Mouse (Mus musculus): ENCODE measurements around the gene Mid2. TPM values are rescaled to one million over a fixed set of nuclear protein-coding genes. Genes with fewer than 3 reads are reported as not detected.
"Not testable (repeated sequence)": the region's sequence is repeated elsewhere in the genome, so short reads cannot be mapped to it uniquely, and the experiment has no call there.

Gene Mid2
- 3.5 and 5.6 TPM in 2 replicates for polyA plus RNA-seq (2016; fragmentation: Nextera tagmentation; extraction: Ambion mirVana)

- peak within 1 kb of the TSS; percentile 66 for H3K4me2 ChIP-seq (replicated peaks)
- peaks cover 16% of the 10 kb centered on the region for H3K27me3 ChIP-seq (replicated peaks)
Observed at GRCm38 (mm10) chrX:140664479-140665241, at the start of gene Mid2. Mid2 (plus strand) TSS chrX:140664599.

GRCm38 (mm10) chrX:140624875-140625594 lies 39.4 kb upstream of the Mid2 start:
- no peaks in the 10 kb centered on the region for H3K36me3 ChIP-seq
- no peak overlapping the region for H3K4me2 ChIP-seq (replicated peaks)
- H3K9me3 ChIP-seq, result no peaks in the 10 kb centered on the region
- no peak overlapping the region for H3K4me3 ChIP-seq
- no peak overlapping the region for H3K9ac ChIP-seq
- no peaks in the 10 kb centered on the region for H3K4me1 ChIP-seq
- H3K27ac ChIP-seq, result no peak overlapping the region
- no peak for ATAC-seq (ENCODE audit: low FRiP score, low read depth)
- no peaks in the 10 kb centered on the region for H3K27me3 ChIP-seq (replicated peaks)
- WGBS, result 69% methylated on average over 12 of the region's 12 CpGs

More at GRCm38 (mm10) chrX:140664479-140665241, at the start of gene Mid2:
- Histone ChIP-seq H3K9ac (peak within 1 kb of the TSS; percentile 65), H3K9me3 (no peaks in the 10 kb centered on the region), H3K4me3 (peak within 1 kb of the TSS; percentile 51), H3K4me1 (no peaks in the 10 kb centered on the region), H3K36me3 (no peaks in the 10 kb centered on the region), H3K27ac (no peak within 1 kb of the TSS)
- 15% methylated on average over 57 of the region's 68 CpGs for WGBS
- ATAC-seq (ENCODE audit: low FRiP score, low read depth), result peak; percentile 69

- H3K4me2 ChIP-seq (replicated peaks), result no peak overlapping the region
- no peak overlapping the region for H3K27ac ChIP-seq
- WGBS, result 83% methylated on average over 5 of the region's 5 CpGs
- no peaks in the 10 kb centered on the region for H3K9me3 ChIP-seq
- H3K4me3 ChIP-seq, result no peak overlapping the region
- H3K9ac ChIP-seq, result no peak overlapping the region
- no peaks in the 10 kb centered on the region for H3K36me3 ChIP-seq
- no peaks in the 10 kb centered on the region for H3K27me3 ChIP-seq (replicated peaks)
- no peak for ATAC-seq (ENCODE audit: low FRiP score, low read depth)
- no peaks in the 10 kb centered on the region for H3K4me1 ChIP-seq
Observed at GRCm38 (mm10) chrX:140638028-140638427, 26.4 kb upstream of the Mid2 start.

GRCm38 (mm10) chrX:140639592-140639991 lies 24.8 kb upstream of the Mid2 start:
- no peak overlapping the region for H3K4me3 ChIP-seq
- H3K4me1 ChIP-seq, result no peaks in the 10 kb centered on the region
- no peak for ATAC-seq (ENCODE audit: low FRiP score, low read depth)
- no peak overlapping the region for H3K4me2 ChIP-seq (replicated peaks)
- no peaks in the 10 kb centered on the region for H3K36me3 ChIP-seq
- H3K27ac ChIP-seq, result no peak overlapping the region
- H3K9ac ChIP-seq, result no peak overlapping the region
- no peaks in the 10 kb centered on the region for H3K9me3 ChIP-seq
- H3K27me3 ChIP-seq (replicated peaks), result no peaks in the 10 kb centered on the region
- 69% methylated on average over 2 of the region's 2 CpGs for WGBS

DNA sequence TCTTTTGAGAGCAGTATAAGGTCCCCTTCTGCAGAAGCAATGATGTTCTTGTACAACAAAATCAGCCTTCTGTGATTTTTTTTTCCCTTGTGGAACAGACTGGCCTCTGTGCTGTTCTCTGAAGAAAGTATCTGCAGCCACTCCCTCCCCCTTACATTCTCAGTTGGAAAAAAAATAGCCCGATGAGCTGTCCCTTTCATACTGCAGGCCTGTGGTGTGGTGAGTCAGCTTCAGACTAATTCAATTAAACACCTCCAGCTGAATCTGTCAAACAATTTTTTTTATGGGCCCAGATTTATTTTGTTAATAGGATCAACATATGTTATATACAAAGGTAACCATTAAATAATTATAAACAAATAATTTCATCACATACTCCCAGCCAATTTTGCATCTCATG lies 3.7 kb upstream of the Mid2 start:
- 21% methylated on average over 1 of the region's 1 CpGs for WGBS
- ATAC-seq (ENCODE audit: low FRiP score, low read depth), result no peak
- Histone ChIP-seq H3K36me3 (no peaks in the 10 kb centered on the region), H3K9ac (no peak overlapping the region), H3K27me3 (replicated peaks) (peaks cover 16% of the 10 kb centered on the region), H3K4me2 (replicated peaks) (no peak overlapping the region), H3K4me3 (no peak overlapping the region), H3K9me3 (no peaks in the 10 kb centered on the region), H3K4me1 (no peaks in the 10 kb centered on the region), H3K27ac (no peak overlapping the region)

DNA sequence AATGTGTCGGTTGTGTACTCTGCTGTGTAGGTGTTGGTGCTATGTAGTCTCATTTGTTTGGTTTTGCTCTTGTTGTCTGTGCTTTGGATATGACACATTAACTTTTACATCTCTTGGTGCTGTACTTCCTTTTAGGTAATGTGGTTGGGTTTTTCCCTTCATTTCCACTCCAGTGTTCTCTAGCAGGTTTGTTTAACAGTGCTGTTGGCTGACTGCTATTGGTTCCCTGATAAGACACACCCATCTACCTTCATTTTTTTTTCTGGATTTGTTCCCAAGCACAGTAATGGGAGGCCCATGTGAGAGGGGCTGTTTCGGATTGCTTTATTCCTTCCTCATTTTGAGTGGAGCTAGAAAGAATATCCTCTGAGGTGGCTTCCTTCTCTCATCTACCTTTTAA lies 883 bp upstream of the Mid2 start:
- Histone ChIP-seq H3K9me3 (no peaks in the 10 kb centered on the region), H3K27me3 (replicated peaks) (peaks cover 16% of the 10 kb centered on the region), H3K27ac (no peak overlapping the region), H3K4me1 (no peaks in the 10 kb centered on the region), H3K9ac (no peak overlapping the region), H3K36me3 (no peaks in the 10 kb centered on the region), H3K4me3 (no peak overlapping the region), H3K4me2 (replicated peaks) (no peak overlapping the region)
- 83% methylated on average over 2 of the region's 2 CpGs for WGBS
- ATAC-seq (ENCODE audit: low FRiP score, low read depth), result no peak

GRCm38 (mm10) chrX:140665242-140665810 lies 927 bp downstream of the Mid2 start:
- Histone ChIP-seq H3K27me3 (replicated peaks) (peaks cover 16% of the 10 kb centered on the region), H3K4me1 (no peaks in the 10 kb centered on the region), H3K4me2 (replicated peaks) (peak overlapping the region; percentile 66), H3K4me3 (peak overlapping the region; percentile 51), H3K9me3 (no peaks in the 10 kb centered on the region), H3K27ac (no peak overlapping the region), H3K9ac (peak overlapping the region; percentile 65), H3K36me3 (no peaks in the 10 kb centered on the region)
- WGBS, result 20% methylated on average over 37 of the region's 47 CpGs
- peak; percentile 65 for ATAC-seq (ENCODE audit: low FRiP score, low read depth)

DNA sequence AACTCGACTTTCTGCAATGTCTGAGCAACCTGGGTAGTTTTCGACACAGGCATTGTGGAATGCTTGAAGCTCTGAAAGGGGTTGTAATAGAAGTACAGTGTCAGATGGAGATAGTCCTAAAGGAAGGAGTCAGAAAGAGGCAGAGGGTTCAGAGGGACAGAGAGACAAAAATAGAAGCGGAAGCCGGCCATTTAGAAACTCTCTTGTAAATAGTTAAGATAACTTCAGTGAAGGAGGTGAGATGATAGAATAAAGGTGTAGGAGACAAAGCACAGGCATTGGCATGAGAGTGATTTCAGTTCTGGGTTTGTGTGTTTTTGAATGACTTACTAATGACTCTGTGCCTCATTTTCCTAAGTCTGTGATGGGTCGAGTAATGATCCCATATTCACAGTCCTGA lies 11.0 kb downstream of the Mid2 start:
- no peaks in the 10 kb centered on the region for H3K27me3 ChIP-seq (replicated peaks)
- H3K9me3 ChIP-seq, result no peaks in the 10 kb centered on the region
- H3K4me2 ChIP-seq (replicated peaks), result no peak overlapping the region
- H3K4me1 ChIP-seq, result no peaks in the 10 kb centered on the region
- H3K27ac ChIP-seq, result no peak overlapping the region
- WGBS, result 86% methylated on average over 5 of the region's 5 CpGs
- no peak overlapping the region for H3K9ac ChIP-seq
- H3K36me3 ChIP-seq, result no peaks in the 10 kb centered on the region
- no peak for ATAC-seq (ENCODE audit: low FRiP score, low read depth)
- H3K4me3 ChIP-seq, result no peak overlapping the region

GRCm38 (mm10) chrX:140688335-140688734 lies 23.9 kb downstream of the Mid2 start:
- no peak overlapping the region for H3K9ac ChIP-seq
- H3K9me3 ChIP-seq, result no peaks in the 10 kb centered on the region
- H3K36me3 ChIP-seq, result no peaks in the 10 kb centered on the region
- no peaks in the 10 kb centered on the region; the same call in 1 of the 2 replicates for H3K27me3 ChIP-seq (replicated peaks)
- ATAC-seq (ENCODE audit: low FRiP score, low read depth), result no peak
- H3K4me1 ChIP-seq, result no peaks in the 10 kb centered on the region
- WGBS, result 88% methylated on average over 2 of the region's 2 CpGs
- H3K27ac ChIP-seq, result no peak overlapping the region
- H3K4me3 ChIP-seq, result no peak overlapping the region
- H3K4me2 ChIP-seq (replicated peaks), result no peak overlapping the region

GRCm38 (mm10) chrX:140697872-140698463 lies 33.6 kb downstream of the Mid2 start:
- H3K9me3 ChIP-seq; H3K27me3 ChIP-seq (replicated peaks); ATAC-seq (ENCODE audit: low FRiP score, low read depth); H3K4me1 ChIP-seq; H3K4me2 ChIP-seq (replicated peaks); H3K4me3 ChIP-seq; H3K9ac ChIP-seq; H3K36me3 ChIP-seq; H3K27ac ChIP-seq: not testable (repeated sequence)
- 65% methylated on average over 6 of the region's 7 CpGs for WGBS

- H3K4me2 ChIP-seq (replicated peaks), result no peak overlapping the region
- WGBS, result 97% methylated on average over 1 of the region's 1 CpGs
Observed at GRCm38 (mm10) chrX:140703224-140703623, 38.8 kb downstream of the Mid2 start.

DNA sequence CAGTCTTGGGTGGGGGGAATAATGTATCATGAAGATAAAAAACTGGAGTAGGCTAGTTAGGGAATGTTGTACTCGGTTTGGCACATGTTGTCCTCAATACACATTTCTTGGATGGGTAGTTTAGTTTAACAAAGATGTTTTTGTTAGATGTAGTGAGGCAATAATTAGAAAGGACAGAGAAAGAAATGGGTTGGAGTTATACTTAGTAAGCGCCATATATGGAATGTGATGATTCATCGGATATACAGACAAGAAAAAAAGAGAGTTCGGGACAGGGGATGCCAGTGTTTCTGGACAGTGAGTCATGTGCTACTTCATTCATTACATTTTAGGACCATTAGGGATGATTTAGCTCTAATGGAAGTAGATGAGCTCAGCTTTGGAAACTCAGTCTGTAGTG lies 41.7 kb downstream of the Mid2 start:
- H3K9ac ChIP-seq, result no peak overlapping the region
- no peak overlapping the region for H3K4me3 ChIP-seq
- H3K4me1 ChIP-seq, result no peaks in the 10 kb centered on the region
- H3K27ac ChIP-seq, result no peak overlapping the region
- no peaks in the 10 kb centered on the region for H3K36me3 ChIP-seq
- H3K27me3 ChIP-seq (replicated peaks), result no peaks in the 10 kb centered on the region
- H3K9me3 ChIP-seq, result no peaks in the 10 kb centered on the region
- H3K4me2 ChIP-seq (replicated peaks), result no peak overlapping the region
- ATAC-seq (ENCODE audit: low FRiP score, low read depth), result no peak
- WGBS, result 86% methylated on average over 4 of the region's 4 CpGs

More at GRCm38 (mm10) chrX:140703224-140703623, 38.8 kb downstream of the Mid2 start:
- H3K27ac ChIP-seq, result no peak overlapping the region
- no peaks in the 10 kb centered on the region for H3K36me3 ChIP-seq
- ATAC-seq (ENCODE audit: low FRiP score, low read depth), result no peak
- no peaks in the 10 kb centered on the region for H3K27me3 ChIP-seq (replicated peaks)
- H3K4me1 ChIP-seq, result no peaks in the 10 kb centered on the region
- no peak overlapping the region for H3K9ac ChIP-seq
- no peak overlapping the region for H3K4me3 ChIP-seq
- no peaks in the 10 kb centered on the region for H3K9me3 ChIP-seq

Data from neural tube, embryonic 12.5 days (tissue).